Mouse (Mus musculus) macrophage (primary cell): Measurements from ENCODE around the gene Kpna3. TPM values are rescaled to one million over a fixed set of nuclear protein-coding genes. Genes with fewer than 3 reads are reported as not detected.
A peak's percentile ranks its signal among the peaks of the same experiment; 100 is the strongest.
"Not testable (repeated sequence)": the region's sequence is repeated elsewhere in the genome, so short reads cannot be mapped to it uniquely, and the experiment has no call there.

Experiments
- H3K27ac ChIP-seq: fragments of 350-480 bp; formaldehyde crosslinking; 2 replicates; pipeline ENCODE4 v1.9.0; 2021
- H3K36me3 ChIP-seq: fragments of 350-480 bp; formaldehyde crosslinking; 2 replicates; pipeline ENCODE4 v1.9.0; 2021; ENCODE audit errors: inconsistent target
- H3K4me3 ChIP-seq: fragments of 350-480 bp; formaldehyde crosslinking; 2 replicates; pipeline ENCODE4 v1.9.0; 2021; ENCODE audit errors: inconsistent target
- H3K79me2 ChIP-seq: fragments of 350-480 bp; formaldehyde crosslinking; 2 replicates; pipeline ENCODE4 v1.9.0; 2021; ENCODE audit errors: inconsistent target
- WGBS: methylation state at CpG from one replicate; pipeline ENCODE4 v1.1.7; 2026; ENCODE audit warnings: inconsistent platforms; ENCODE audit not compliant: missing documents; 5-methylcytosine and 5-hydroxymethylcytosine counted together
- polyA plus RNA-seq: library from polyadenylated mRNA; stranded (reverse); fragments of 250-400 nt; gene quantifications from 3 replicates; pipeline ENCODE4 v1.2.4, GENCODE M21; 2018; ENCODE audit warnings: inconsistent platforms
- total RNA-seq, 78 experiments: library from RNA; depleted of rRNA; stranded (reverse); fragments of 250-400 nt; gene quantifications; 1 replicate in 9 of 78; 2 replicates in 24 of 78; 3 replicates in 43 of 78; 4 replicates in 2 of 78; pipeline ENCODE4 v1.2.4; 2018; ENCODE audit warnings: inconsistent platforms in 56 of 78

The Kpna3 gene
- total RNA-seq (2018; cell fraction: chromatin; rRNA removed): 100 to 1,000 TPM in 10 of 26 experiments, 10 to 100 TPM in 16; 21.3 to 325 (median 46.7) TPM
- total RNA-seq (2018; cell fraction: cytosol; rRNA removed): 100 to 1,000 TPM in 8 of 26 experiments, 10 to 100 TPM in 18; 50.7 to 299 (median 72.7) TPM
- total RNA-seq (2018; cell fraction: nucleus; rRNA removed): 100 to 1,000 TPM in 10 of 26 experiments, 10 to 100 TPM in 16; 28.3 to 284 (median 58.7) TPM
- polyA plus RNA-seq: 41.3 to 59.7 TPM (median 53.6 TPM) in 3 replicates

- Histone ChIP-seq H3K27ac (0 out of 2 replicates have a peak within 1 kb of the TSS, but pooled peaks have one; percentile 17), H3K36me3 (no peaks in the 10 kb centered on the region), H3K4me3 (peak within 1 kb of the TSS; percentile 68), H3K79me2 (peaks cover 42% of the 10 kb centered on the region)
- under 1% methylated on average over 69 of the region's 85 CpGs for WGBS
These were observed at the start of gene Kpna3 for GRCm38 (mm10) chr14:61439661-61440559. Kpna3 (minus strand) TSS chr14:61439874.

- 8% methylated on average over 2 of the region's 2 CpGs for WGBS
- no peak overlapping the region for H3K4me3 ChIP-seq
- no peak overlapping the region for H3K27ac ChIP-seq
- H3K79me2 ChIP-seq: no peaks in the 10 kb centered on the region
- no peaks in the 10 kb centered on the region for H3K36me3 ChIP-seq
These were observed 20.7 kb upstream of the Kpna3 start for GRCm38 (mm10) chr14:61460365-61460764.

- WGBS: 94% methylated on average over 6 of the region's 6 CpGs
- H3K79me2 ChIP-seq: no peaks in the 10 kb centered on the region
- no peaks in the 10 kb centered on the region for H3K36me3 ChIP-seq
- H3K27ac ChIP-seq: no peak overlapping the region
- H3K4me3 ChIP-seq: no peak overlapping the region
These were observed 17.8 kb upstream of the Kpna3 start for GRCm38 (mm10) chr14:61457468-61457867.

GRCm38 (mm10) chr14:61455571-61455970 lies 15.9 kb upstream of the Kpna3 start:
- WGBS: 88% methylated on average over 3 of the region's 3 CpGs
- H3K4me3 ChIP-seq: no peak overlapping the region
- H3K79me2 ChIP-seq: no peaks in the 10 kb centered on the region
- H3K36me3 ChIP-seq: no peaks in the 10 kb centered on the region
- no peak overlapping the region for H3K27ac ChIP-seq

- H3K36me3 ChIP-seq: no peaks in the 10 kb centered on the region
- H3K79me2 ChIP-seq: no peaks in the 10 kb centered on the region
- H3K27ac ChIP-seq: no peak overlapping the region
- H3K4me3 ChIP-seq: no peak overlapping the region
- 98% methylated on average over 4 of the region's 4 CpGs for WGBS
These were observed 13.4 kb upstream of the Kpna3 start for GRCm38 (mm10) chr14:61453032-61453431.

- 0 out of 2 replicates have a peak overlapping the region, but pooled peaks have one; percentile 19 for H3K27ac ChIP-seq
- H3K36me3 ChIP-seq: no peaks in the 10 kb centered on the region
- WGBS: 28% methylated on average over 6 of the region's 6 CpGs
- H3K4me3 ChIP-seq: no peak overlapping the region
- no peaks in the 10 kb centered on the region for H3K79me2 ChIP-seq
These were observed 12.8 kb upstream of the Kpna3 start for GRCm38 (mm10) chr14:61452481-61452880.

GRCm38 (mm10) chr14:61447775-61448174 lies 8.1 kb upstream of the Kpna3 start:
- Histone ChIP-seq H3K36me3 (no peaks in the 10 kb centered on the region), H3K27ac (no peak overlapping the region), H3K79me2 (no peaks in the 10 kb centered on the region), H3K4me3 (no peak overlapping the region)
- 83% methylated on average over 6 of the region's 6 CpGs for WGBS

- Histone ChIP-seq H3K36me3 (no peaks in the 10 kb centered on the region), H3K27ac (0 out of 2 replicates have a peak overlapping the region, but pooled peaks have one; percentile 17), H3K79me2 (peaks cover 44% of the 10 kb centered on the region), H3K4me3 (peak overlapping the region; percentile 68)
- WGBS: under 1% methylated on average over 49 of the region's 62 CpGs
These were observed 473 bp downstream of the Kpna3 start for GRCm38 (mm10) chr14:61439141-61439660.

- Histone ChIP-seq H3K79me2 (peaks cover 52% of the 10 kb centered on the region), H3K4me3 (peak overlapping the region; percentile 68), H3K36me3 (no peaks in the 10 kb centered on the region), H3K27ac (0 out of 2 replicates have a peak overlapping the region, but pooled peaks have one; percentile 17)
- WGBS: 11% methylated on average over 3 of the region's 3 CpGs
These were observed 1.3 kb downstream of the Kpna3 start for GRCm38 (mm10) chr14:61438171-61438945.

- 70% methylated on average over 2 of the region's 2 CpGs for WGBS
- H3K4me3 ChIP-seq: no peak overlapping the region
- no peaks in the 10 kb centered on the region for H3K36me3 ChIP-seq
- no peak overlapping the region for H3K27ac ChIP-seq
- H3K79me2 ChIP-seq: peaks cover 67% of the 10 kb centered on the region
These were observed 2.8 kb downstream of the Kpna3 start for GRCm38 (mm10) chr14:61436866-61437265.

- Histone ChIP-seq H3K79me2 (peaks cover 99% of the 10 kb centered on the region), H3K4me3 (no peak overlapping the region), H3K27ac (no peak overlapping the region), H3K36me3 (no peaks in the 10 kb centered on the region)
- WGBS: 26% methylated on average over 3 of the region's 3 CpGs
These were observed 11.4 kb downstream of the Kpna3 start for GRCm38 (mm10) chr14:61428126-61428787.

- not testable (repeated sequence) for H3K27ac ChIP-seq, H3K4me3 ChIP-seq, H3K36me3 ChIP-seq
- 83% methylated on average over 1 of the region's 8 CpGs for WGBS
- H3K79me2 ChIP-seq: peaks cover 99% of the 10 kb centered on the region
These were observed 12.6 kb downstream of the Kpna3 start for GRCm38 (mm10) chr14:61427095-61427494.

GRCm38 (mm10) chr14:61425080-61425665 lies 14.5 kb downstream of the Kpna3 start:
- Histone ChIP-seq H3K36me3 (no peaks in the 10 kb centered on the region), H3K4me3 (no peak overlapping the region), H3K79me2 (peaks cover 99% of the 10 kb centered on the region), H3K27ac (no peak overlapping the region)
- WGBS: 95% methylated on average over 2 of the region's 2 CpGs
